Mouse (Mus musculus): ENCODE data around the gene Dcdc2c. TPM values are rescaled to one million over a fixed set of nuclear protein-coding genes. Genes with fewer than 3 reads are reported as not detected.

Dcdc2c gene
- polyA plus RNA-seq (2012; rRNA removed) = 0.05 and 0.13 TPM in 2 replicates

GRCm38 (mm10) chr12:28552299-28552698, at the start of gene Dcdc2c:
TSS of gene Dcdc2c (minus strand) at chr12:28552399.

GRCm38 (mm10) chr12:28582423-28582822, 30.2 kb upstream of the Dcdc2c start, which contains the start of gene Allc:
TSS of gene Allc (minus strand) at chr12:28582523.

Other genes starting within 250 kb of the Dcdc2c start
- 0.11 and 0.13 TPM in 2 replicates for gene Allc, start 30.1 kb upstream of the Dcdc2c start, polyA plus RNA-seq (2012; rRNA removed)
- gene Colec11, start 71.0 kb upstream of the Dcdc2c start, polyA plus RNA-seq (2012; rRNA removed) = 0.45 and 0.49 TPM in 2 replicates
- gene Rps7, start 83.6 kb upstream of the Dcdc2c start, polyA plus RNA-seq (2012; rRNA removed) = 964 and 977 TPM in 2 replicates
- gene Rnaseh1, start 97.2 kb upstream of the Dcdc2c start, polyA plus RNA-seq (2012; rRNA removed) = 25.0 and 26.0 TPM in 2 replicates
- 14.3 and 15.6 TPM in 2 replicates for gene Adi1, start 122.8 kb upstream of the Dcdc2c start, polyA plus RNA-seq (2012; rRNA removed)
- 40.9 and 41.6 TPM in 2 replicates for gene Trappc12, start 198.1 kb upstream of the Dcdc2c start, polyA plus RNA-seq (2012; rRNA removed)
- 48.2 and 52.3 TPM in 2 replicates for gene Eipr1, start 199.4 kb upstream of the Dcdc2c start, polyA plus RNA-seq (2012; rRNA removed)

All from central nervous system, embryonic 18 days (tissue).